Mouse (Mus musculus) erythroid progenitor cell, adult 5-6 weeks (primary cell): ENCODE measurements around the gene 3425401B19Rik. TPM values are rescaled to one million over a fixed set of nuclear protein-coding genes. Genes with fewer than 3 reads are reported as not detected.

ENCODE experiments used
- ATAC-seq: replicated peaks from 2 replicates; pipeline ENCODE4 v1.8.0; 2016; ENCODE audit warnings: moderate number of reproducible peaks, mild to moderate bottlenecking, moderate TSS enrichment, inconsistent platforms; ENCODE audit not compliant: poor library complexity, low FRiP score, severe bottlenecking
- total RNA-seq, 2 experiments: library from RNA; stranded (forward) in 1 of 2; stranded (reverse) in 1 of 2; fragments of 150-400 nt in 1 of 2; fragments of 186-747, 209-891 nt in 1 of 2; gene quantifications; 2 replicates each; pipeline versions ENCODE4 v1.2.3 to v1.2.4; 2015 to 2017; ENCODE audit warnings: low replicate concordance in 2 of 2

3425401B19Rik gene
- total RNA-seq, 2 experiments from 2014 or later, result not detected

DNA sequence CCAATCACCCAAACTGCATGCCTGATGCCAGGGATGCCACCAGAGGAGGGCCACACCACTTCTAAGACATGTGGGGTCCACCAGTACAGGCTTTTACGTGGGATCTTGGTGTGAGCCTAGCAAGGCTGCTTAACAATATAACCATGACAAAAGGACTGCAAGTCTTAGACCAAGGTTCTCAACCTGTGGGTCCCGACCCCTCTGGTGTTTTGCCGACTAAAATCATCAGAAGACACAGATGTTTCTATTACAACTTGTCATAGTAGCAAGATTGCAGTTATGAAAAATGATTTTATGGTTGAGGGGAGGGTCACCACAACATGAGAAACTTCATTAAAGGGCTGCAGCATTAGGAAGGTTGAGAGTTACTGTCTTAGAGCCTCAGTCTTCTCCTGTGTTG, 6.5 kb downstream of the 3425401B19Rik start:
- no peak for ATAC-seq

DNA sequence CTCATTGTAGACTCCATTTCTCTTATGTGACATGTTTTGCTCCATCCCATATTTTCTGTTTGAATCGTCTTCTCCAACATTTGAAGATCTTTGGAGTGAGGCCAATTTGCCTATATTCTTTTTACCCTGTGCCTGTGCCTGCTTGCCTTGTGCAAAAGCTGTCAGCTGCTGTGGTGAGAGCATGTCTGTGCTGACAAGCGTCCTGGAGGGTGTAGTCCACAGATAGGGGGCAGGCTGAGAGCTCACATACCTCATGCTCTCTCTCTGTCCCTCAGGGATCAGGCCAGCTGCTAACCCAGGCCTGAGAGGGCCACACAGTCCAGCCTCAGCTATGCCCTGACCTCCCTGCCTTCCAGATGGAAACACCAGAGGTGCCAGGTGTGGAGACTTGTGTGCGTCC, 11.9 kb downstream of the 3425401B19Rik start:
- ATAC-seq, result no peak

- ATAC-seq, result no peak
Observed at GRCm38 (mm10) chr14:32663099-32663498, 22.0 kb downstream of the 3425401B19Rik start.

DNA sequence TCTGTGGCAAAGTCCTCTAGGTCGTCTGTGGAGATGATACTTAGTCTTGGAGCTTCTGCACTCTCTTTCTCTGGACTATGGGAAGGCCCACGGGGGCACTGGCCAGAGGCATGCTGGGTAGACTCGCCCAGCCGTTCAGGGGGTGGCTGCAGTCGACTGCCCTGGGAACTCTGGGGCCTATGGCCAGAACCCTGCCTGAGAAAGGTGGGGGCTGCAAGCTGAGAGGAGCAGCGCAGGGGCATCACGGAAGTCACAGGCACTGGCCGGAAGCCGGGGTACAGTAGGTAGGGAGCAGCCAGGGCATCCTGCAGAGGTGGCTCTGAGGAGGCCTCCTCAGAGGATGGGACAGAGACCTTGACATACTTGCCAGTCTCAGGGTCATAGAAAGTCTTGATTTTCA, 25.3 kb downstream of the 3425401B19Rik start:
- ATAC-seq, result no peak

- no peak for ATAC-seq
Observed at GRCm38 (mm10) chr14:32638485-32638884, 46.6 kb downstream of the 3425401B19Rik start.

GRCm38 (mm10) chr14:32634015-32634682, 50.9 kb downstream of the 3425401B19Rik start:
- ATAC-seq, result no peak

DNA sequence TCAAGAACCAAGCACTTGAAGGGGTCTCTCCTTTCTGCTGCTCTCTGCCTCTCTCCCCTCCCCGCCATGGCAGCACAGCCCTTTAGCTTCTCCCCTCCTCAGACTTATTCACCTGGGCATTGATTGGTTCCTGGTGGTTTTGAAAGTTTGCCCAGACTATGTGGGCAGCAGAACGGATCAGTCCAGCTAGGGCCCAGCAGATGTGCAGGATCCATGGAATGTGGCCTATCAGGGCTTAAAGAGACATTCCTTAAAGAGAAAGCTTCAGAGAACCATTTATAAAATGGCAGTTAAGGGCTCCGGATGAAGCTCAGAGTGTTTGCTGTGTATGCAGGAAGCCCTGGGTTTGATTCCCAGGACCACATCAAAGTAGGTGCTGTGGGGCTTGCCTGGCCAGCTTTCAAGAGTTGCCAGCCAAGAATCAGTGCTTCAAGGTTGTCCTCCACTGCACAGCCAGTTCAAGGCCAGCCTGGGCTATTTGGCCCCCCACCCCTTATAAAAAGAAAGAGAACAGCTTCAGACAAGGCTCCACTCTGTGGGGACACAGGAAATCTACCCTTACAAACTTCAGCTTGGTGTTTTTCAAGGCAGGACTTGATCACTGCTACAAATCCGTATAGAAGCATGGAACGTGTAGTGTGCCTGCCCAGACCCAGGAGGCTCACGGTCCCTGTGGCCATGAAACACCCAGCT, 52.0 kb downstream of the 3425401B19Rik start:
- ATAC-seq, result no peak

GRCm38 (mm10) chr14:32628584-32628983, 56.5 kb downstream of the 3425401B19Rik start:
- ATAC-seq, result no peak

GRCm38 (mm10) chr14:32627271-32627670, 57.8 kb downstream of the 3425401B19Rik start:
- no peak for ATAC-seq

DNA sequence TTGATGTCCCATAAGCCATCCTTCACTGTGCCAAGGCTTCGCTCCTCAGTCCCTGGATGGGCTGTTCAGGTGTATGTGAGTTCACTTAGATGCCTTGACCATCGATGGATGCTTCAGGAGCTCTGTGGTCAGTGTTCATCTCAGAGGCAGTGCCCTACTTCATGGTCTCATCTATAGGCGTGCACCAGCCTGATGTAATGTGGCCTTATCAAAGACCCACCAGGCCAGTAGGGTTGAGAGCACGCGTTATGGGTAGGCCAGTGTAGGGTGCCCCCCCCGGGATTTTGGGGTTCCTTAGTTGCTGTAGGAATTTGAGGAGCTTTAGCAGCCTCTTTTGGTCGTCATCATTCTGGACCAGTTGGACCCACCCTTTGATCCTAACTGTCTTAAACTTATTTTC, 60.3 kb downstream of the 3425401B19Rik start:
- ATAC-seq, result no peak

GRCm38 (mm10) chr14:32624245-32624644, 60.8 kb downstream of the 3425401B19Rik start:
- ATAC-seq, result no peak

GRCm38 (mm10) chr14:32617253-32617652, 67.8 kb downstream of the 3425401B19Rik start:
- no peak for ATAC-seq

GRCm38 (mm10) chr14:32609392-32609791, 75.7 kb downstream of the 3425401B19Rik start:
- ATAC-seq, result no peak

Other genes with a start within 250 kb of the 3425401B19Rik start
- not detected in 2 replicates for gene Slc18a3, start 220.4 kb downstream of the 3425401B19Rik start, total RNA-seq (2015; ENCODE audit: low replicate concordance)
- not detected in 2 replicates for gene Slc18a3, start 220.4 kb downstream of the 3425401B19Rik start, total RNA-seq (2017; ENCODE audit: low replicate concordance)
- not detected in 2 replicates for gene Chat, start 219.3 kb downstream of the 3425401B19Rik start, total RNA-seq (2015; ENCODE audit: low replicate concordance)
- gene Chat, start 219.3 kb downstream of the 3425401B19Rik start, total RNA-seq (2017; ENCODE audit: low replicate concordance), result not detected in 2 replicates
- gene Ercc6, start 171.8 kb downstream of the 3425401B19Rik start, total RNA-seq (2015; ENCODE audit: low replicate concordance), result 4.7 and 5.9 TPM in 2 replicates
- gene Ercc6, start 171.8 kb downstream of the 3425401B19Rik start, total RNA-seq (2017; ENCODE audit: low replicate concordance), result 5.3 and 6.0 TPM in 2 replicates
- not detected in 2 replicates for gene Prrxl1, start 85.9 kb downstream of the 3425401B19Rik start, total RNA-seq (2015; ENCODE audit: low replicate concordance)
- gene Prrxl1, start 85.9 kb downstream of the 3425401B19Rik start, total RNA-seq (2017; ENCODE audit: low replicate concordance), result not detected in 2 replicates
- gene Tmem273, start 100.7 kb upstream of the 3425401B19Rik start, total RNA-seq (2015; ENCODE audit: low replicate concordance), result 1.8 and 4.6 TPM in 2 replicates
- gene Tmem273, start 100.7 kb upstream of the 3425401B19Rik start, total RNA-seq (2017; ENCODE audit: low replicate concordance), result 1.3 and 15.4 TPM in 2 replicates
- gene Fam170b, start 148.7 kb upstream of the 3425401B19Rik start, total RNA-seq (2015; ENCODE audit: low replicate concordance), result not detected in 2 replicates
- not detected in 2 replicates for gene Fam170b, start 148.7 kb upstream of the 3425401B19Rik start, total RNA-seq (2017; ENCODE audit: low replicate concordance)
- gene Vstm4, start 171.5 kb upstream of the 3425401B19Rik start, total RNA-seq (2015; ENCODE audit: low replicate concordance), result 1.1 and 1.3 TPM in 2 replicates
- gene Vstm4, start 171.5 kb upstream of the 3425401B19Rik start, total RNA-seq (2017; ENCODE audit: low replicate concordance), result 1.4 and 2.6 TPM in 2 replicates